Mouse (Mus musculus) kidney, postnatal 36 days (tissue): ENCODE results near the gene Twf2.

Experiments
- DNase-seq, 2 experiments: peaks; one replicate each; pipeline ENCODE4 v3.0.0; 2021 to 2022; ENCODE audit warnings: mixed read lengths in 2 of 2

Gene Twf2

GRCm38 (mm10) chr9:106237878-106238277 is 35.0 kb downstream of the Twf2 start:
- DNase-seq: no peak

GRCm38 (mm10) chr9:106241541-106242164 is 38.7 kb downstream of the Twf2 start:
- DNase-seq: peak; percentile 80 to 86

GRCm38 (mm10) chr9:106242813-106243488 is 40.0 kb downstream of the Twf2 start:
- DNase-seq: peak in 1 of 2 experiments; percentile 50

GRCm38 (mm10) chr9:106249550-106249949 is 46.6 kb downstream of the Twf2 start:
- peak in 1 of 2 experiments; percentile 58 for DNase-seq

GRCm38 (mm10) chr9:106250245-106250644 is 47.3 kb downstream of the Twf2 start:
- no peak for DNase-seq

GRCm38 (mm10) chr9:106251066-106251465 is 48.2 kb downstream of the Twf2 start:
- no peak for DNase-seq

- no peak for DNase-seq
These were observed 51.1 kb downstream of the Twf2 start for GRCm38 (mm10) chr9:106254001-106254400.

GRCm38 (mm10) chr9:106258412-106258811 is 55.5 kb downstream of the Twf2 start:
- no peak for DNase-seq

- DNase-seq: no peak
These were observed 56.1 kb downstream of the Twf2 start for GRCm38 (mm10) chr9:106258990-106259389.

GRCm38 (mm10) chr9:106261058-106261457 is 58.1 kb downstream of the Twf2 start:
- no peak for DNase-seq

GRCm38 (mm10) chr9:106261491-106261890 is 58.6 kb downstream of the Twf2 start:
- DNase-seq: no peak

- DNase-seq: no peak
These were observed 59.2 kb downstream of the Twf2 start for GRCm38 (mm10) chr9:106262075-106262474.

- DNase-seq: no peak
These were observed 60.5 kb downstream of the Twf2 start for GRCm38 (mm10) chr9:106263381-106263924.
